Mouse (Mus musculus) myocyte (in vitro differentiated cells): Measurements from ENCODE around the gene Spata31d1b.

Experiments
- CEBPB ChIP-seq: IDR thresholded peaks from 2 replicates; pipeline ENCODE4 v1.6.1; 2011; ENCODE audit warnings: mild to moderate bottlenecking, moderate library complexity; ENCODE audit not compliant: poor library complexity, insufficient read depth, severe bottlenecking
- E2F4 ChIP-seq: IDR thresholded peaks from one replicate; pipeline ENCODE4 v1.6.1; 2011; ENCODE audit warnings: mild to moderate bottlenecking, control low read depth, moderate library complexity; ENCODE audit not compliant: insufficient read depth
- MAX ChIP-seq: IDR thresholded peaks from one replicate; pipeline ENCODE4 v1.6.1; 2011; ENCODE audit warnings: low read depth, mild to moderate bottlenecking, control low read depth
- MYOD1 ChIP-seq, 3 experiments: IDR thresholded peaks; one replicate each; pipeline ENCODE4 v1.6.1; 2011; ENCODE audit warnings: control low read depth in 2 of 3, low read depth in 2 of 3, mild to moderate bottlenecking in 2 of 3, moderate library complexity in 1 of 3; ENCODE audit not compliant: insufficient read length in 2 of 3, control insufficient read depth in 1 of 3
- MYOG ChIP-seq, 3 experiments: IDR thresholded peaks; one replicate each; pipeline ENCODE4 v1.6.1; 2011; ENCODE audit warnings: control low read depth in 2 of 3, low read depth in 2 of 3, mild to moderate bottlenecking in 2 of 3; ENCODE audit not compliant: insufficient read length in 2 of 3, control insufficient read depth in 1 of 3, insufficient read depth in 1 of 3
- POLR2A ChIP-seq: IDR thresholded peaks from one replicate; pipeline ENCODE4 v1.6.1; 2011; ENCODE audit warnings: low read depth, mild to moderate bottlenecking, control low read depth, moderate library complexity; ENCODE audit not compliant: insufficient read length
- POLR2AphosphoS2 ChIP-seq: IDR thresholded peaks from one replicate; pipeline ENCODE4 v1.6.1; 2011; ENCODE audit warnings: low read depth, control low read depth; ENCODE audit not compliant: insufficient read length
- REST ChIP-seq: IDR thresholded peaks from one replicate; pipeline ENCODE4 v1.6.1; 2011; ENCODE audit warnings: mild to moderate bottlenecking, control low read depth, moderate library complexity; ENCODE audit not compliant: insufficient read depth, insufficient read length
- SRF ChIP-seq: IDR thresholded peaks from one replicate; pipeline ENCODE4 v1.6.1; 2011; ENCODE audit warnings: low read depth; ENCODE audit not compliant: control insufficient read depth, insufficient read length
- TCF12 ChIP-seq: IDR thresholded peaks from one replicate; pipeline ENCODE4 v1.6.1; 2011; ENCODE audit warnings: mild to moderate bottlenecking, control low read depth; ENCODE audit not compliant: poor library complexity, insufficient read depth, severe bottlenecking
- TCF3 ChIP-seq: IDR thresholded peaks from one replicate; pipeline ENCODE4 v1.6.1; 2011; ENCODE audit warnings: low read depth, control low read depth; ENCODE audit not compliant: insufficient read length
- USF1 ChIP-seq: IDR thresholded peaks from one replicate; pipeline ENCODE4 v1.6.1; 2011; ENCODE audit warnings: low read depth, mild to moderate bottlenecking, control low read depth, moderate library complexity

- TF ChIP-seq E2F4 (no peak), POLR2A (no peak), USF1 (no peak), REST (no peak), TCF12 (no peak), POLR2AphosphoS2 (no peak), MYOD1 (IDR thresholded peaks at IDR 0.05; ENCODE audit: control insufficient read depth in 1 of 3, insufficient read length in 2 of 3, low read depth in 2 of 3) (no peak), CEBPB (no peak), MAX (no peak), MYOG (IDR thresholded peaks at IDR 0.05; ENCODE audit: control insufficient read depth in 1 of 3, insufficient read depth in 1 of 3, insufficient read length in 2 of 3, low read depth in 2 of 3) (no peak), SRF (no peak), TCF3 (no peak)
Measured at GRCm38 (mm10) chr13:59667763-59668162, 44.3 kb upstream of the Spata31d1b start.
